Mouse (Mus musculus) limb, embryonic 14.5 days (tissue): Measurements from ENCODE around the gene Gbgt1. TPM values are rescaled to one million over a fixed set of nuclear protein-coding genes. Genes with fewer than 3 reads are reported as not detected.

Experiments
- ATAC-seq: fragments of 200-750 bp; cut with Nextera tagmentation; 2 replicates; pipeline ENCODE4 v1.8.0; 2017; ENCODE audit warnings: low read depth, moderate number of reproducible peaks, moderate TSS enrichment; ENCODE audit not compliant: low FRiP score
- DNase-seq: peaks from one replicate; pipeline ENCODE4 v3.0.0-alpha.2; 2015; ENCODE audit warnings: low spot score
- H3K27ac ChIP-seq: fragments of 300-500 bp; sonication (generic); replicated peaks from 2 replicates; pipeline ENCODE4 v1.5.1; 2014; ENCODE audit warnings: low read depth, mild to moderate bottlenecking, low read length, moderate library complexity, mixed read lengths
- H3K27me3 ChIP-seq: fragments of 300-500 bp; sonication (generic); 2 replicates; pipeline ENCODE4 v1.6.1; 2014; ENCODE audit warnings: low read length, mixed read lengths; ENCODE audit not compliant: control insufficient read depth, insufficient read depth
- H3K36me3 ChIP-seq: fragments of 300-500 bp; sonication (generic); 2 replicates; pipeline ENCODE4 v1.6.1; 2014; ENCODE audit warnings: mild to moderate bottlenecking, low read length, moderate library complexity, mixed read lengths; ENCODE audit not compliant: control insufficient read depth, insufficient read depth
- H3K4me1 ChIP-seq: fragments of 300-500 bp; sonication (generic); 2 replicates; pipeline ENCODE4 v1.6.1; 2014; ENCODE audit warnings: antibody characterized with exemption, low read length, mixed read lengths; ENCODE audit not compliant: control insufficient read depth, insufficient read depth
- H3K4me2 ChIP-seq: fragments of 300-500 bp; sonication (generic); replicated peaks from 2 replicates; pipeline ENCODE4 v1.6.1; 2014; ENCODE audit warnings: low read depth, mild to moderate bottlenecking, low read length, moderate library complexity; ENCODE audit not compliant: severe bottlenecking
- H3K4me3 ChIP-seq: fragments of 300-500 bp; sonication (generic); replicated peaks from 2 replicates; pipeline ENCODE4 v1.5.1; 2014; ENCODE audit warnings: low read length
- H3K9ac ChIP-seq: fragments of 300-500 bp; sonication (generic); 2 replicates; pipeline ENCODE4 v1.6.1; 2014; ENCODE audit warnings: mild to moderate bottlenecking, low read depth, low read length, moderate library complexity; ENCODE audit not compliant: severe bottlenecking
- H3K9me3 ChIP-seq: fragments of 300-500 bp; sonication (generic); 2 replicates; pipeline ENCODE4 v1.6.1; 2016; ENCODE audit warnings: low read length; ENCODE audit not compliant: control insufficient read depth
- POLR2A ChIP-seq: fragments of 200-500 bp; IDR thresholded peaks from 2 replicates; pipeline ENCODE4 v1.8.0; 2012; ENCODE audit warnings: inconsistent platforms, mild to moderate bottlenecking, moderate library complexity, borderline replicate concordance; ENCODE audit not compliant: insufficient read depth, insufficient read length; ENCODE audit errors: extremely low read depth
- WGBS: fragments of 180-500 bp; shearing (Covaris S2); extraction: QIAGEN DNeasy Blood & Tissue Kit; methylation state at CpG from one replicate; pipeline ENCODE4 v1.1.7; 2014; 5-methylcytosine and 5-hydroxymethylcytosine counted together
- polyA plus RNA-seq, 2 experiments: library from polyadenylated mRNA; depleted of rRNA in 1 of 2; stranded (reverse) in 1 of 2; unstranded in 1 of 2; fragments of >200 nt; fragmentation: Nextera tagmentation in 1 of 2; extraction: Ambion mirVana in 1 of 2; gene quantifications; 2 replicates each; pipeline versions ENCODE4 v1.2.1 to v1.2.3; 2012 to 2014

The Gbgt1 gene
- polyA plus RNA-seq, 2 experiments = 1.0 to 2.1 TPM

GRCm38 (mm10) chr2:28513431-28514370 lies 17.0 kb downstream of the Gbgt1 start:
- H3K36me3 ChIP-seq = no peaks in the 10 kb centered on the region; the same call in 1 of the 2 replicates
- no peaks in the 10 kb centered on the region for H3K27me3 ChIP-seq
- H3K4me1 ChIP-seq = peaks cover 21% of the 10 kb centered on the region
- DNase-seq (no peak), ATAC-seq (peak; percentile 23; the same call in 1 of the 2 replicates)
- WGBS = 4% methylated on average over 45 of the region's 47 CpGs
- peak overlapping the region; percentile 70 for H3K27ac ChIP-seq
- H3K9me3 ChIP-seq = no peaks in the 10 kb centered on the region
- TF ChIP-seq POLR2A = no peak
- peak overlapping the region; percentile 88 for H3K9ac ChIP-seq
- peak overlapping the region; percentile 91 for H3K4me2 ChIP-seq
- H3K4me3 ChIP-seq = peak overlapping the region; percentile 81

DNA sequence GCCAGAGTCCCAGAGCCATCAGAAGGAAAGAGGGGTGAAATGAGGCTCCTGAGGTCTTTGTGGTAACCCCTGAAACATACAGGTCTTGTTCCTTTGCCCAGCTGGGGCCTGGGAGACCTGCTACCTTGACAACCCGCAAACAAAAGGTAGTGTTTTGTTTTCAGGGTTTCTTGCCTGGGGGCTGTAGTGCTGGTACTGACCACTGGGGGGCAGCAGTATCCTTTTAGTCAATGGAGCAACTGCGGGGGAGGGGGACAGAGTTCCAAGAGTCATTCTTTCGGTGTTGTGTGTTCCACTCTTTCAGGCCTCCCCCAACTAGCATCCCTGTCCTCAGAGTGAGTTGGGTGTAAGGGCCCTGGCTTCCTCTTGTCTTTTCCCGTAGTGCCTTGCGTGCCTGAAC lies 17.8 kb downstream of the Gbgt1 start:
- Histone ChIP-seq H3K4me1 (peaks cover 21% of the 10 kb centered on the region), H3K36me3 (no peaks in the 10 kb centered on the region; the same call in 1 of the 2 replicates), H3K9me3 (no peaks in the 10 kb centered on the region), H3K27ac (0 out of 2 replicates have a peak overlapping the region, but pooled peaks have one; percentile 9), H3K9ac (peak overlapping the region; percentile 88), H3K27me3 (no peaks in the 10 kb centered on the region), H3K4me3 (peak overlapping the region; percentile 81), H3K4me2 (peak overlapping the region; percentile 91)
- DNase-seq (peak; percentile 87), ATAC-seq (no peak)
- no peak for TF ChIP-seq POLR2A
- WGBS = 22% methylated on average over 5 of the region's 5 CpGs

- Histone ChIP-seq H3K4me3 (no peak overlapping the region), H3K4me1 (peaks cover 29% of the 10 kb centered on the region)
- ATAC-seq = peak; percentile 38; the same call in 1 of the 2 replicates
Measured at GRCm38 (mm10) chr2:28517206-28517909, 20.7 kb downstream of the Gbgt1 start.

DNA sequence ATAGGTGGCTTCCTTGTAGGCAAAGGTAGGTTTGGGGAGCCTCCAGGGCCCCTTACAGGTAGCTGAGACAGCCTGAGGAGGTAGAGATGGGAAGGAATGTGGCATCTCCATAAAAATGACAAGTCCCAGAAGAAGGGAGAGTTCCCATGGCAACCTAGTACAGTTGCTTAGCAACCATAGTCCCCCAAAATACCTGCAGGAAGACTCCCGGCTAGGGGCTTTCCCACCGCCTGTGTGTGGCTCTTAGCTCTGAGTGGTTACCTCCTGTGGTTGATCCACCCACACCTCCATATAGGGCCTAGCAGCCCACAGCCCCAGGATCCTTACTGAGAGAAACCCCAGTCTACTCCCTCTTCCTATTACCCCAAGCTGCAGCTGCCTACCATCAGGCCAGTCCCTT lies 21.5 kb downstream of the Gbgt1 start:
- Histone ChIP-seq H3K4me3 (no peak overlapping the region), H3K4me2 (no peak overlapping the region), H3K4me1 (peaks cover 29% of the 10 kb centered on the region), H3K27me3 (no peaks in the 10 kb centered on the region), H3K36me3 (no peaks in the 10 kb centered on the region; the same call in 1 of the 2 replicates), H3K9me3 (no peaks in the 10 kb centered on the region), H3K27ac (no peak overlapping the region), H3K9ac (no peak overlapping the region)
- DNase-seq (no peak), ATAC-seq (no peak)
- 27% methylated on average over 2 of the region's 2 CpGs for WGBS
- no peak for TF ChIP-seq POLR2A

More at GRCm38 (mm10) chr2:28517206-28517909, 20.7 kb downstream of the Gbgt1 start:
- H3K27ac ChIP-seq = 0 out of 2 replicates have a peak overlapping the region, but pooled peaks have one; percentile 21
- no peaks in the 10 kb centered on the region; the same call in 1 of the 2 replicates for H3K36me3 ChIP-seq
- no peak overlapping the region for H3K9ac ChIP-seq
- TF ChIP-seq POLR2A = no peak
- H3K27me3 ChIP-seq = no peaks in the 10 kb centered on the region
- 50% methylated on average over 5 of the region's 5 CpGs for WGBS
- H3K9me3 ChIP-seq = no peaks in the 10 kb centered on the region
- DNase-seq = peak; percentile 70
- no peak overlapping the region for H3K4me2 ChIP-seq

DNA sequence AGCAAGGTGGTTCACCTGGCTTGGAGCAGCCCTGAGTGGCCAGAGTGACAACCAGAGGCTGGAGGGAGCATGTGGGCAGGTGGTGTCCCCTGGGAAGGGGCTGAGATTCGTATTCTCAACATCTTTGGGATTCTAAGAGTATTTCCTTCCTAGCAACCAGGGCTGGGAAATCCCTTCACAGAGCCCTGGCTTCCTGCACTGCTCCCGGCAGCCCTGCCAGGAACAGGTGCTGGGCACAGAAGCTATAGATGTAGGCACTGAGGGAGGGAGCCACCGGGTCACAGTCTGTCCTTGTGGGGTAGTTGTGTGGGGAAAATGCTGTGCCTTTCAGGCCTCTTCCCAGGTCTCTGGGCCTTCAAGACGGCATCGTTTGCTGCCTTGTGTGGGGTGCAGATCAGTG lies 23.9 kb downstream of the Gbgt1 start:
- Histone ChIP-seq H3K4me1 (peaks cover 41% of the 10 kb centered on the region), H3K27me3 (no peaks in the 10 kb centered on the region), H3K4me2 (no peak overlapping the region), H3K4me3 (no peak overlapping the region), H3K27ac (no peak overlapping the region), H3K9me3 (no peaks in the 10 kb centered on the region), H3K9ac (no peak overlapping the region), H3K36me3 (no peaks in the 10 kb centered on the region; the same call in 1 of the 2 replicates)
- TF ChIP-seq POLR2A = no peak
- no peak for DNase-seq
- 62% methylated on average over 5 of the region's 5 CpGs for WGBS
- no peak for ATAC-seq
